Mouse (Mus musculus) embryonic fibroblast, embryonic 13.5 days (primary cell): ENCODE measurements around the gene Zfp786. TPM values are rescaled to one million over a fixed set of nuclear protein-coding genes. Genes with fewer than 3 reads are reported as not detected.

Experiments
- H3K27ac ChIP-seq: 2 replicates; pipeline ENCODE4 v1.5.1; 2012; ENCODE audit warnings: low read length, control low read depth, inconsistent platforms; ENCODE audit not compliant: insufficient read depth
- H3K4me1 ChIP-seq: 2 replicates; pipeline ENCODE4 v1.6.1; 2011; ENCODE audit warnings: low read length; ENCODE audit not compliant: control insufficient read depth, insufficient read depth
- H3K4me3 ChIP-seq: 2 replicates; pipeline ENCODE4 v1.5.1; 2011; ENCODE audit warnings: mild to moderate bottlenecking, control low read depth, low read length; ENCODE audit not compliant: insufficient read depth
- CTCF ChIP-seq: IDR thresholded peaks from 2 replicates; pipeline ENCODE4 v1.5.1; 2011; ENCODE audit warnings: mild to moderate bottlenecking, control low read depth, low read length, moderate library complexity, borderline replicate concordance; ENCODE audit not compliant: insufficient read depth
- POLR2A ChIP-seq: IDR thresholded peaks from 2 replicates; pipeline ENCODE4 v1.6.1; 2011; ENCODE audit warnings: low read depth, mild to moderate bottlenecking, control low read depth, low read length, moderate library complexity
- polyA plus RNA-seq: library from polyadenylated mRNA; stranded (reverse); fragments of >200 nt; gene quantifications from 2 replicates; pipeline ENCODE4 v1.2.4, GENCODE M21; 2011; ENCODE audit warnings: low read depth; ENCODE audit not compliant: missing spikeins, insufficient read length

The Zfp786 gene
- polyA plus RNA-seq, 1 experiment = 0.72 TPM

- TF ChIP-seq CTCF = no peak
- no peak for TF ChIP-seq POLR2A
- Histone ChIP-seq H3K27ac (no peak overlapping the region), H3K4me3 (no peak overlapping the region), H3K4me1 (peaks cover 4% of the 10 kb centered on the region)
These were observed 20.5 kb downstream of the Zfp786 start for GRCm38 (mm10) chr6:47810181-47810580.

GRCm38 (mm10) chr6:47809053-47809452 lies 21.6 kb downstream of the Zfp786 start:
- Histone ChIP-seq H3K27ac (no peak overlapping the region), H3K4me1 (peaks cover 4% of the 10 kb centered on the region), H3K4me3 (no peak overlapping the region)
- no peak for TF ChIP-seq CTCF
- TF ChIP-seq POLR2A = no peak

- peaks cover 4% of the 10 kb centered on the region for H3K4me1 ChIP-seq
- TF ChIP-seq POLR2A (no peak), CTCF (no peak)
- no peak overlapping the region for H3K4me3 ChIP-seq
- H3K27ac ChIP-seq = no peak overlapping the region
These were observed 22.1 kb downstream of the Zfp786 start for GRCm38 (mm10) chr6:47808545-47808944.

- H3K4me3 ChIP-seq = no peak overlapping the region
These were observed 23.2 kb downstream of the Zfp786 start for GRCm38 (mm10) chr6:47807419-47807818.

GRCm38 (mm10) chr6:47805520-47805919 lies 25.1 kb downstream of the Zfp786 start:
- Histone ChIP-seq H3K4me1 (no peaks in the 10 kb centered on the region), H3K27ac (0 out of 2 replicates have a peak overlapping the region, but pooled peaks have one; percentile 4), H3K4me3 (no peak overlapping the region)
- no peak for TF ChIP-seq CTCF
- no peak for TF ChIP-seq POLR2A

More at GRCm38 (mm10) chr6:47807419-47807818, 23.2 kb downstream of the Zfp786 start:
- no peak overlapping the region for H3K27ac ChIP-seq
- peaks cover 4% of the 10 kb centered on the region for H3K4me1 ChIP-seq
- TF ChIP-seq POLR2A (no peak), CTCF (no peak)

GRCm38 (mm10) chr6:47799079-47799478 lies 31.6 kb downstream of the Zfp786 start:
- H3K4me1 ChIP-seq = no peaks in the 10 kb centered on the region
- TF ChIP-seq CTCF = no peak
- TF ChIP-seq POLR2A = no peak
- no peak overlapping the region for H3K4me3 ChIP-seq
- H3K27ac ChIP-seq = no peak overlapping the region

- Histone ChIP-seq H3K4me1 (no peaks in the 10 kb centered on the region), H3K27ac (no peak overlapping the region), H3K4me3 (no peak overlapping the region)
- TF ChIP-seq POLR2A (no peak), CTCF (peak; percentile 35; the same call in 1 of the 2 replicates)
These were observed 36.4 kb downstream of the Zfp786 start for GRCm38 (mm10) chr6:47794106-47794830.

- Histone ChIP-seq H3K4me1 (peaks cover 4% of the 10 kb centered on the region), H3K27ac (no peak overlapping the region), H3K4me3 (no peak overlapping the region)
- TF ChIP-seq CTCF = no peak
- TF ChIP-seq POLR2A = no peak
These were observed 37.4 kb downstream of the Zfp786 start for GRCm38 (mm10) chr6:47793284-47793683.

GRCm38 (mm10) chr6:47792533-47792932 lies 38.1 kb downstream of the Zfp786 start:
- peaks cover 4% of the 10 kb centered on the region for H3K4me1 ChIP-seq
- no peak overlapping the region for H3K27ac ChIP-seq
- no peak overlapping the region for H3K4me3 ChIP-seq
- no peak for TF ChIP-seq CTCF
- no peak for TF ChIP-seq POLR2A

GRCm38 (mm10) chr6:47790745-47791144 lies 39.9 kb downstream of the Zfp786 start:
- Histone ChIP-seq H3K27ac (no peak overlapping the region), H3K4me3 (no peak overlapping the region), H3K4me1 (peaks cover 4% of the 10 kb centered on the region)
- TF ChIP-seq CTCF = no peak
- no peak for TF ChIP-seq POLR2A
